Mouse (Mus musculus): ENCODE data around the gene Rtp4.

DNA sequence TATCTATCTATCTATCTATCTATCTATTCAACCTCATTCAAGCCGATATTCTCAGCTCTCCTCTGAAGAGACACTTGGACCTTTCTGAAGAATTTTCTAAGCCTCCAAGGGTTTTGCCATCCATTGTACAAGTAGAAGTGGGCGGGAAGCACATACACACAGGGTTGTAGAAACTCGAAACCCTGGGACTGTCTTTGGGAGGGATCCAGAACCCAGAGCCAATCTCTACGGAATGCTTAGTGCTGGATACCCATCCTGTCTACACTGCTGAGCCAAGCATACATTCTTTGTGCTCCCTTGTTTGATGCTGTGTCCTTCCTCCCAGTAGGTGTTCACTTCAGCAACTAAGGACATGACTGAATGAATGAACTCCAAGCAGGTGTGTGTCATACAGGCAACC is 22.8 kb downstream of the Rtp4 start:
- no peak for TF ChIP-seq CTCF (conservative IDR thresholded peaks at IDR 0.05; ENCODE audit: low read length)
- no peak for TF ChIP-seq NANOG (IDR thresholded peaks at IDR 0.05; ENCODE audit: borderline replicate concordance, low read length)
